Mouse (Mus musculus) macrophage (primary cell): ENCODE results near the gene Gtf2i. TPM values are rescaled to one million over a fixed set of nuclear protein-coding genes. Genes with fewer than 3 reads are reported as not detected.

ENCODE experiments used
- H3K27ac ChIP-seq: fragments of 350-480 bp; formaldehyde crosslinking; 2 replicates; pipeline ENCODE4 v1.9.0; 2021
- H3K36me3 ChIP-seq: fragments of 350-480 bp; formaldehyde crosslinking; 2 replicates; pipeline ENCODE4 v1.9.0; 2021; ENCODE audit errors: inconsistent target
- H3K4me3 ChIP-seq: fragments of 350-480 bp; formaldehyde crosslinking; 2 replicates; pipeline ENCODE4 v1.9.0; 2021; ENCODE audit errors: inconsistent target
- H3K79me2 ChIP-seq: fragments of 350-480 bp; formaldehyde crosslinking; 2 replicates; pipeline ENCODE4 v1.9.0; 2021; ENCODE audit errors: inconsistent target
- WGBS: methylation state at CpG from one replicate; pipeline ENCODE4 v1.1.7; 2026; ENCODE audit warnings: inconsistent platforms; ENCODE audit not compliant: missing documents; 5-methylcytosine and 5-hydroxymethylcytosine counted together
- polyA plus RNA-seq: library from polyadenylated mRNA; stranded (reverse); fragments of 250-400 nt; gene quantifications from 3 replicates; pipeline ENCODE4 v1.2.4, GENCODE M21; 2018; ENCODE audit warnings: inconsistent platforms

Gene Gtf2i
- polyA plus RNA-seq, 1 experiment from 2014 or later, result 75.2 TPM

DNA sequence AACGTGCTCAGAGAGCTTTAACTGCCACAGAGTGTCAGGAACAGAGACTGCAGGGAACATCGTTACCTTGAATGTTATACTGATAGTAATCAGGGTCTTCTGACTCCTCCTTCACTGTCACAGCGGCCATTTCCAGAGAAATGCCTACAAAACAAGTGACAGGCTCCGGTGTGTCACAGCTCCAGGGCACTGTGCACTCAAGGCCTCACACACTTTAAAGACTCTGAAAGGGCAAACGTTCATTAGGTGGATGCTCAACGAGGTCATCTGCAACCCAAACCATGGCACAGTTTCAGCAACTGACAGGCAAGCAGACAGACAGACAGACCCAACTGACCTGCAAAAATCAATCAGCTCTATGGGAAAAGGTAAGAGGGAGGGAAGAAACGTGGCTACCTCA is 35.2 kb downstream of the Gtf2i start:
- H3K4me3 ChIP-seq, result no peak overlapping the region
- H3K36me3 ChIP-seq, result peaks cover 58% of the 10 kb centered on the region
- no peak overlapping the region for H3K27ac ChIP-seq
- no peaks in the 10 kb centered on the region for H3K79me2 ChIP-seq
- WGBS, result 89% methylated on average over 7 of the region's 7 CpGs

DNA sequence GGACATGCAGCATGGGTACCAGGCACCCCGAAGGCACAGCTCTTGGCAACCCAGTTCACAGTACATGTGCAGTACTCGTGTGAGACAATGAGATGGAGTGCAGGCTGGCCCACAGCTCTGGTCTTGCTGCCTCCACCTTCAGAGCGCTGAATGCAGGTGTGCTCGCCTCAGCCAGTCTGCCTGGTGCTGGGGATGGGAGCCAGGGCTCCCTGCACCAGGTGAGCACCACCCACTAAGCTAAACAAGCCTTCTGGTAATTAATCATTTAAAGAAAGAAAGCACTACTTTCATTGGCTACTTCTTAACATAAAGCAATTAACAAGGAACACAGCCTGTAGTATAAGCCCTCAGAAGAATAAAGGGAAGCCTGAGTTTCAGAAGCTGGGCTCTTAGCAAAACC is 37.5 kb downstream of the Gtf2i start:
- peaks cover 61% of the 10 kb centered on the region for H3K36me3 ChIP-seq

DNA sequence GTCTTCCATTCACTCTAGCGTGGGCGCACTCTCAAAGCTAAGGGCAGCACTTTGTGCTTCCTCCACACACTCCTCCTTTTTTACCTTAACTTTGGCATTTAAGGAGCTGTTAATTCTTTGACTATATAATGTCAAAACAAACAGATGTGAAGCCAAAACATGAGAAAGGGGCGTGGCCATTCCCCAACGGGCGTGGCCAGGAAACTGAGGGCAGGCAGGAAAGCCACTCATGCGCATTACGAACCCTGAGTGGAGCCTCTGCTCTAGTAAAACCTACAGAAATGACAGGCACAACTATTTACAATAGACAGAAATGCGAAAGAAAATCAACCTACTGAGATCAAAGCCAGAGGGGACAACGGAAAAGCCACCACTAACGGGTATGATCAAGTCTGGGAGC is 39.0 kb downstream of the Gtf2i start:
- H3K4me3 ChIP-seq, result no peak overlapping the region
- WGBS, result 89% methylated on average over 10 of the region's 10 CpGs
- H3K27ac ChIP-seq, result no peak overlapping the region
- no peaks in the 10 kb centered on the region for H3K79me2 ChIP-seq
- peaks cover 68% of the 10 kb centered on the region for H3K36me3 ChIP-seq

More for the DNA sequence above, 37.5 kb downstream of the Gtf2i start:
- H3K4me3 ChIP-seq, result no peak overlapping the region
- H3K79me2 ChIP-seq, result no peaks in the 10 kb centered on the region
- no peak overlapping the region for H3K27ac ChIP-seq
- 92% methylated on average over 4 of the region's 4 CpGs for WGBS

DNA sequence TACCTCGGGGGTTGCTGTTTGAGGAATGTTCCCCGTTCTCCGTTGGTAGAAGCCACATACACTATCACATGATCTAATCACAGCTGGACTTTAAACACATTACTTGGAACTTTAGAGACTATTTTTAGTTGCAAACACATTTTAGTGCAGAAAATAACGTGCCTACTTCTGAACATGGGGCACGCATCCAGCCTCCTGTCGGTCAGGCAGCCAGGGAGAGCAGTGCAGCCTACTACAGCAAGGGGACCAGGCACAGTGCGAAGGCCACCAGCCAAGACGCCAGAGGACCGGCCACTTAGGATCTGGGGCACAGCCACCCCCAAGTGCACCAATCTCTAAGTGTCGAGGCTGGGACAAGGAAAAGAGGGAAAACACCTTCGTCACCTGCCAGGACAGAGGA is 39.5 kb downstream of the Gtf2i start:
- H3K79me2 ChIP-seq, result no peaks in the 10 kb centered on the region
- H3K27ac ChIP-seq, result no peak overlapping the region
- 85% methylated on average over 11 of the region's 11 CpGs for WGBS
- H3K36me3 ChIP-seq, result peaks cover 65% of the 10 kb centered on the region
- H3K4me3 ChIP-seq, result no peak overlapping the region

DNA sequence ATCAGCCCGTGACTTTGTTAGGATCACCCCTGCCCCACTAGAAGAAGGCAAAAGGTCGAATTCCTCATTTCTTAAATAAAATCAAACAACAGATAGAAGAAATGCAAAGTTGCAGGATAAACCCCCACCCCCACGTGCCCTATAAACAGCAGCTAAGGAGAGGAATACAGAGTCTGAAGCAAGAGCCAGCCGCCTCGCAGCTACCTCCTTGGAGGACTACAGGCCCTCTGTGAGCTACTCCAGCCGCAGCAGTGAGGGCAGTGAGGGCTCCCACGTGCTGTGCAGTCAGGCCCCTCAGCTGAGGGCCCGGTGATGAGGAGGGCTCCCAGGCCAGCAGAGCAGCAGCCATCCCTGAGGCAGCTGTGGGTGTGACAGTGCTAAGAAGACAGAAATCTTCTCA is 40.8 kb downstream of the Gtf2i start:
- H3K4me3 ChIP-seq, result no peak overlapping the region
- no peak overlapping the region for H3K27ac ChIP-seq
- 94% methylated on average over 8 of the region's 8 CpGs for WGBS
- H3K79me2 ChIP-seq, result no peaks in the 10 kb centered on the region
- H3K36me3 ChIP-seq, result peaks cover 61% of the 10 kb centered on the region

DNA sequence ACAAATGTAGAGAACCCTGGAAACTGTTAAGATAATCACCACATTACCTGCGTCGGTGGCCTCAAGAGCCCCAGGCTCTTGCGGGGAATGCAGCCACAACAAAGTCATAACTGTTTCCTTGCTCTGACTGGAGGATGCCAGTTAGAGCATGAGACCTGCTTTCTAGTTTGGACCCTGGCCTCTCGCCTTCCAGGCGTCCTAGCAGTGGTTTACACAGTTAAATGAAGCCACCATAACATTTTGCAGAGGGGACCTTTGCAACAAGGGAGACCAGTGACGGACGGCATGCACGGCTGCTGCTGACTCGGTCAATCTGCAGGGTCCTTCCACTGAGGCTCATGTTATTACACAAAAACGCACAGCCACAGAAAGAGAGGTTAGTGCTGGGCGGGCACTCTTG is 41.8 kb downstream of the Gtf2i start:
- H3K4me3 ChIP-seq, result no peak overlapping the region
- H3K36me3 ChIP-seq, result peaks cover 64% of the 10 kb centered on the region
- WGBS, result 98% methylated on average over 11 of the region's 11 CpGs
- no peaks in the 10 kb centered on the region for H3K79me2 ChIP-seq
- H3K27ac ChIP-seq, result no peak overlapping the region

DNA sequence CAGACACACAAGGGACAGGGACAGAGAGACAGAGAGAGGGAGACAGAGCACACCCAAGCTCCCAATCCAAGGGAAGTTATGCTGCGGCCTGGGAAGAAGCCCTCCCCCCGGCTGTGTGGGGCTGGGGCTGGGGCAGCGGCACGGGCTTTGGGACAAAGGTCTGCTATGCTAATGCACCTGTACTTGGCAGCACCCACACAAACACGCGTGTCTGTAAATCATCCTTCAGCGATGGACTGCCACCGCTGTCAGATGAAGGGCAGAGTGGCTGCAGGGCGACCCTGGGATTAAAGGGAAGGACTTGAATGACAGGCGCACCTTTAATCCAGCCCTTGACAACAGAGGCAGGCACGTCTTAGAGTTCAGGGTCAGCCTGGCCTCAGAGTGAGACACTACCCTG is 43.1 kb downstream of the Gtf2i start:
- Histone ChIP-seq H3K4me3 (no peak overlapping the region), H3K79me2 (no peaks in the 10 kb centered on the region), H3K27ac (no peak overlapping the region), H3K36me3 (peaks cover 64% of the 10 kb centered on the region)
- 97% methylated on average over 11 of the region's 11 CpGs for WGBS

DNA sequence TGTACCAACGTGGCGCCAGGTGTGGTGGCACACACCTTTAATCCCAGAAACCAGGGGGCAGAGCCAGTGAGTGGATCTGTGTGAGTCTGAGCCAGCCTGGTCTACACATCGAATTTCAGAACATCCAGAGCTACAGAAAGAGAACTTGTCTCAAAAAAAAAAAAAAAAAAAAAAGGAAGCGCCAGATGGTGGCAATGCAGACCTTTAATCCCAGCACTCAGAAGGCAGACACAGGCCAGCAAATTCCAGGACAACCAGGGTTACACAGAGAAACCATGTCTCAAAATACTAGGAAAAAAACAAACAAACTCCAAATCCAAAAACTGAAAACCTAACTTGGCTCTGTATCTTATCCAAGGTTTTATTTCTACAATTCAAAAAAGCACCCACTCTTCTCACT is 44.0 kb downstream of the Gtf2i start:
- WGBS, result 67% methylated on average over 3 of the region's 4 CpGs
- Histone ChIP-seq H3K4me3 (no peak overlapping the region), H3K79me2 (no peaks in the 10 kb centered on the region), H3K27ac (no peak overlapping the region), H3K36me3 (peaks cover 67% of the 10 kb centered on the region)

DNA sequence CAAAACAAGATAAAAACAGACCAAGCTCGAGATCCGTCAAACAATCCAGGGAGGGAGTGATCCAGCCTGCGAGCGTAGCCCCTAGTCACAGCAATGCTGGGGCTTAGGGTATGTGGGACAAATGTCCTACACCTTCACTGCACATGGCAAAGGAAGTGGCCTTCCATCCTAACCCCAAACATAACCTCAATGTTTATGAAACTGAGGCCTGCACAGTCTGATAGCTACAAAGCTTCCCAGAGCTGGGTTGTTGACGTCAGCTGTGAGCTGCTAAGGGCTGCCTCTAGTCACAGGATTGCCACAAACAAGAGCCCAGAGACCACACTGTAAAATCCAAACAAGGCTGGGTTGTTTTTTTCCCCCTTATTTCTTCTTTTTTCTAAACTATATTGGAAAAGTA is 44.8 kb downstream of the Gtf2i start:
- no peaks in the 10 kb centered on the region for H3K79me2 ChIP-seq
- no peak overlapping the region for H3K4me3 ChIP-seq
- H3K27ac ChIP-seq, result no peak overlapping the region
- peaks cover 74% of the 10 kb centered on the region for H3K36me3 ChIP-seq
- 74% methylated on average over 5 of the region's 5 CpGs for WGBS

DNA sequence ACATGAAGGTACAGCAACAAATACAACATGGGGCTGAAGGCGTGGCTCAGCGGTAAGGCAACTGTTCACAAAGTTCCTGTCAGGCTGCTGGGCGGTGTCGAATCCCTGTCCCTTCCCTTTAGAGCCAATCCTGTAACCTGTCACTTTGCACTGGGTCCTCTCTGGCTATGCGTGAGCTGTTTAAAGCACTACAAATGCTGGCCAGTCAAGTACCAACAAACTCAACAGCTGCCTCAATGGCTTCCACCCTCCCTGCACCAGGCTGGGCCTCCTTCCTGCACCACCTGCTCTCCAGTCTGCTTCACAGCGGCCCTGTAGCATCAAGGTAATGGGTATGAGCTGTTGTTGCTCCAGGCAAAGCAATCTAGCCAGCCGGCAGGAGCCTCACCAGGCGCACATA is 45.8 kb downstream of the Gtf2i start:
- 92% methylated on average over 8 of the region's 8 CpGs for WGBS
- no peak overlapping the region for H3K27ac ChIP-seq
- H3K36me3 ChIP-seq, result peaks cover 77% of the 10 kb centered on the region
- H3K4me3 ChIP-seq, result no peak overlapping the region
- H3K79me2 ChIP-seq, result no peaks in the 10 kb centered on the region

DNA sequence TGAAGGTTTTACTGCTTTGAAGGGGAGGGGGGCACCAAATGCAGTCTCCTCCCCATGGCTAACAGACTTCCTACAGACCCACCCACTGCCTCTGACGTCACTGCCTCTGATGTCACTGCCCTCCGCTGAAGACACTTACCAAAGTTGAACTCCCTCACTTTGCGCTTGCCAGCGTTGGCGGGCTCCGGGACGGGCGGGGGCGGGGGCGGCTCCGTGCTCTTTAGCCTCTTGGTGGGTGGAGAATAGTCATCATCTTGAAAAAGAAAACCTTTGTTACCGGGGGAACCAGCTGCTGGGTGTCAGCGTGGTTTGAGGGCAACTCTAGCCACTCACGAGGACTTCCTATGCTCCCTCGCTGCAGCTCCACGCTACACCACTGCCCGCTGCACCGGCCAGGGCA is 48.2 kb downstream of the Gtf2i start:
- H3K36me3 ChIP-seq, result peaks cover 78% of the 10 kb centered on the region
- H3K4me3 ChIP-seq, result no peak overlapping the region
- 69% methylated on average over 18 of the region's 18 CpGs for WGBS
- no peaks in the 10 kb centered on the region for H3K79me2 ChIP-seq
- H3K27ac ChIP-seq, result no peak overlapping the region

DNA sequence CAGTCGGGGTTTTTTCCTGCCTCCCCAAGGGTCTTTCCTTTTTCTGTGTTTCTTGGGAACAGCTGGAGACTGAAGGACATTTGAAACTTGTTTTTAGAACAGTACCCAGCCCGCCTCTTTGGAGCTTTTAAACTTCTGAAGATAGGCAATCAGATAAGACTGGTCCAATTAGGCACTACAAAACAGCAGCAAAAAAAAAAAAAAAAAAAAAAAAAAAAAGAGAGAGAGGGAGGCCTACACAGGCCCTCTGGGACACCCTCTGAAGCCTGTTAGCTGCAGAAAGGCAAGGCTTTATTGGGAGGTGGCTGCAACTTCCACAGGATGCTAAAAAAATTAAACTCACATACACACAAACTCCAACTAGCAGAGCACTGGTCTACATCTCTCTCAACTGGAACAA is 48.7 kb downstream of the Gtf2i start:
- Histone ChIP-seq H3K27ac (no peak overlapping the region), H3K4me3 (no peak overlapping the region), H3K79me2 (no peaks in the 10 kb centered on the region), H3K36me3 (peaks cover 82% of the 10 kb centered on the region)
- 86% methylated on average over 2 of the region's 2 CpGs for WGBS

DNA sequence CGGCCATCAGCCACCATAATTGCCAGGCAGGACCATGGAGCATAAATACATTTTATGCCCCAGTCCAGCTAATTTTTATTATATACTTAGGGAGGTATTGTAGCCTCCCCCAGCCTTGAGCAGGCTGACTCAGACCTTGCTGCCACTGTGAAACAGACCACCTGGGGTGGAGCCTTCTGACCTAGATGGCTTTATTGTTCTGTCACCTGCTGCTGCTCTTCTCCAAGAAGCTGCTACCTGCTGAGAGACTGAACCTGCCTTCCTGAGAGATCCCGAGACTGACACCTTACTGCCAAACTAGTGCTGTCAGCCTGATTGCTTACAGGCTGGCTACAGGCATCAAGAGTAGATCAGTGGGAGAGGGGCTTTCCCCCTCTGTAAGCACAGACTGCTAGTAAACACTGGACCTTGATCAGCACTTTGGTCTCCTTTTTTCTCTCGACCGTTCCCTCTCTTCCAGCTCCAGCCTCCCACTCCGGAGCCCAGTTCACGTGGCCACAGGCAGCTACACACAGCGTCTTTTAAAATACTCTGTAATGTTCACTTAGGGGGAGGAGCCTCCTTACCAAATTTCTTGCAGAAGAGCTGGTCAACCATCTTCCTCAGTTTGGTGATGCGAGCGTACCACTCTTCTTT is 54.4 kb downstream of the Gtf2i start:
- 90% methylated on average over 9 of the region's 9 CpGs for WGBS
- H3K79me2 ChIP-seq, result no peaks in the 10 kb centered on the region
- H3K27ac ChIP-seq, result no peak overlapping the region
- H3K36me3 ChIP-seq, result peaks cover 59% of the 10 kb centered on the region
- H3K4me3 ChIP-seq, result no peak overlapping the region

DNA sequence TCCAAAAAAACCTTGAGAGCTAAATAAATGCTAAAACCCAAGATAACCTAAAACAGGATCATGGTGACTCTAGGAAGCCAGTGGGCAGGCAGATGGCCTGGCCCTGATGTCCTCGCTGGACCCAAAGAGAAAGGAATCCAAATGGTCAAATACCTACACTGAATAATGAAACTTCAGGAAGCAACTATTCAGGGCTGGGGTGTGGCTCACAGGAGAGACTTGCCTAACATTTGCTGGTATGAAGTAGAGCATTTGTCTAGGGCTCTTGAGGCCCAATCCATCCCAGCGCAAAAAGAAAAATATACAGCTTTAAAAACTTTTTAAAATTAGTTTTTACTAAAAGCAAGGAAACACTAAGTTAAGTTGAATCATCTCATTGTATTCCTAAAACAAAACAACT is 55.6 kb downstream of the Gtf2i start:
- H3K36me3 ChIP-seq, result peaks cover 57% of the 10 kb centered on the region
- H3K27ac ChIP-seq, result peak overlapping the region; percentile 34; the same call in 1 of the 2 replicates
- WGBS, result 90% methylated on average over 2 of the region's 2 CpGs

DNA sequence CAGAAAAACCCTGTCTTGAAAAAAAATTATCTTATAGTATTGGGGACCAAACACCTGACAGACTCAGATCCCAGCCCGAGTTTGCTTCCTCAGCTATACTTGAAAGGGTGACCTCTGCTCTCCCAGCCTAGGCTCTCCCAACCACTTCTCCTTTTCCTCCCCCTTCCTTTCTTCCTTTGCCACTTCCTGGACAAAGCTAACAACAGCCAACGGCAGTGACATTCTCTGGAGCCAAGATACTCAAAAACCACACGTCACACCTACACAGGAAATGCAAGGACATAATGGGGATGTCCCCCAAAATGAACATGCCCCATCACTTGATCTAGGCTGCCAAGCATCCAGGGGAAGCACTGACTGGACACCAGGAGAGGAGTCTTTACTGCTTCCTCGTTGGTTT is 56.2 kb downstream of the Gtf2i start:
- H3K4me3 ChIP-seq, result no peak overlapping the region
- no peaks in the 10 kb centered on the region for H3K79me2 ChIP-seq
- H3K36me3 ChIP-seq, result peaks cover 56% of the 10 kb centered on the region
- WGBS, result 2% methylated on average over 4 of the region's 4 CpGs
- peak overlapping the region; percentile 34; the same call in 1 of the 2 replicates for H3K27ac ChIP-seq

More for the DNA sequence above, 55.6 kb downstream of the Gtf2i start:
- H3K79me2 ChIP-seq, result no peaks in the 10 kb centered on the region
- no peak overlapping the region for H3K4me3 ChIP-seq
